Mouse (Mus musculus) midbrain, embryonic 16.5 days (tissue): ENCODE data around the gene Pigl. TPM values are rescaled to one million over a fixed set of nuclear protein-coding genes. Genes with fewer than 3 reads are reported as not detected.
"Not testable (repeated sequence)": the region's sequence is repeated elsewhere in the genome, so short reads cannot be mapped to it uniquely, and the experiment has no call there.

Experiments
- ATAC-seq: fragments of 200-750 bp; cut with Nextera tagmentation; 2 replicates; pipeline ENCODE4 v1.8.0; 2017; ENCODE audit warnings: moderate TSS enrichment
- H3K27ac ChIP-seq: fragments of 300-500 bp; sonication (generic); 2 replicates; pipeline ENCODE4 v1.5.1; 2014; ENCODE audit warnings: mild to moderate bottlenecking, low read length, mixed read lengths
- H3K27me3 ChIP-seq: fragments of 300-500 bp; sonication (generic); 2 replicates; pipeline ENCODE4 v1.6.1; 2014; ENCODE audit warnings: low read depth, low read length, mixed read lengths; ENCODE audit not compliant: control insufficient read depth, insufficient read depth
- H3K36me3 ChIP-seq: fragments of 300-500 bp; sonication (generic); 2 replicates; pipeline ENCODE4 v1.6.1; 2014; ENCODE audit warnings: mild to moderate bottlenecking, low read length, moderate library complexity, mixed read lengths; ENCODE audit not compliant: control insufficient read depth, insufficient read depth
- H3K4me1 ChIP-seq: fragments of 300-500 bp; sonication (generic); 2 replicates; pipeline ENCODE4 v1.6.1; 2014; ENCODE audit warnings: mild to moderate bottlenecking, low read length, mixed read lengths; ENCODE audit not compliant: control insufficient read depth, insufficient read depth
- H3K4me2 ChIP-seq: fragments of 300-500 bp; sonication (generic); 2 replicates; pipeline ENCODE4 v1.6.1; 2014; ENCODE audit warnings: mild to moderate bottlenecking, low read length, mixed read lengths
- H3K4me3 ChIP-seq: fragments of 300-500 bp; sonication (generic); 2 replicates; pipeline ENCODE4 v1.5.1; 2014; ENCODE audit warnings: low read depth, mild to moderate bottlenecking, low read length, moderate library complexity, mixed read lengths
- H3K9ac ChIP-seq: fragments of 300-500 bp; sonication (generic); 2 replicates; pipeline ENCODE4 v1.6.1; 2014; ENCODE audit warnings: low read depth, low read length, mixed read lengths
- H3K9me3 ChIP-seq: fragments of 300-500 bp; sonication (generic); replicated peaks from 2 replicates; pipeline ENCODE4 v1.6.1; 2014; ENCODE audit warnings: mild to moderate bottlenecking, low read length, mixed read lengths; ENCODE audit not compliant: control insufficient read depth, poor library complexity, severe bottlenecking
- WGBS: fragments of 180-500 bp; shearing (Covaris S2); extraction: QIAGEN DNeasy Blood & Tissue Kit; methylation state at CpG from one replicate; pipeline ENCODE4 v1.1.7; 2014; 5-methylcytosine and 5-hydroxymethylcytosine counted together
- polyA plus RNA-seq: library from polyadenylated mRNA; unstranded; fragments of >200 nt; fragmentation: Nextera tagmentation; extraction: Ambion mirVana; gene quantifications from 2 replicates; pipeline ENCODE4 v1.2.1, GENCODE M21; 2015

Pigl gene
- polyA plus RNA-seq, 1 experiment from 2014 or later, result 9.3 TPM

GRCm38 (mm10) chr11:62463225-62463915 lies 5.1 kb downstream of the Pigl start:
- ATAC-seq, result no peak
- Histone ChIP-seq H3K4me3 (no peak overlapping the region), H3K4me2 (no peak overlapping the region), H3K4me1 (peaks cover 6% of the 10 kb centered on the region), H3K9me3 (no peaks in the 10 kb centered on the region), H3K36me3 (no peaks in the 10 kb centered on the region), H3K9ac (no peak overlapping the region), H3K27ac (no peak overlapping the region), H3K27me3 (no peaks in the 10 kb centered on the region)
- 68% methylated on average over 2 of the region's 2 CpGs for WGBS

- no peaks in the 10 kb centered on the region for H3K27me3 ChIP-seq
- no peak for ATAC-seq
- 94% methylated on average over 3 of the region's 3 CpGs for WGBS
These were observed 6.4 kb downstream of the Pigl start for GRCm38 (mm10) chr11:62464696-62465095.

GRCm38 (mm10) chr11:62465849-62466248 lies 7.6 kb downstream of the Pigl start:
- no peak for ATAC-seq
- no peaks in the 10 kb centered on the region for H3K9me3 ChIP-seq
- H3K4me1 ChIP-seq, result no peaks in the 10 kb centered on the region
- 93% methylated on average over 3 of the region's 3 CpGs for WGBS
- H3K9ac ChIP-seq, result no peak overlapping the region
- no peaks in the 10 kb centered on the region for H3K36me3 ChIP-seq
- no peak overlapping the region for H3K4me3 ChIP-seq
- H3K27me3 ChIP-seq, result no peaks in the 10 kb centered on the region
- H3K27ac ChIP-seq, result no peak overlapping the region
- no peak overlapping the region for H3K4me2 ChIP-seq

More at GRCm38 (mm10) chr11:62464696-62465095, 6.4 kb downstream of the Pigl start:
- no peak overlapping the region for H3K4me3 ChIP-seq
- no peak overlapping the region for H3K4me2 ChIP-seq
- H3K9me3 ChIP-seq, result no peaks in the 10 kb centered on the region
- no peak overlapping the region for H3K9ac ChIP-seq
- no peaks in the 10 kb centered on the region for H3K4me1 ChIP-seq
- H3K27ac ChIP-seq, result no peak overlapping the region
- no peaks in the 10 kb centered on the region for H3K36me3 ChIP-seq

GRCm38 (mm10) chr11:62466546-62466945 lies 8.3 kb downstream of the Pigl start:
- Histone ChIP-seq H3K27ac (no peak overlapping the region), H3K4me1 (no peaks in the 10 kb centered on the region), H3K4me2 (no peak overlapping the region), H3K36me3 (no peaks in the 10 kb centered on the region), H3K27me3 (no peaks in the 10 kb centered on the region), H3K4me3 (no peak overlapping the region), H3K9ac (no peak overlapping the region), H3K9me3 (no peaks in the 10 kb centered on the region)
- WGBS, result 92% methylated on average over 3 of the region's 3 CpGs
- ATAC-seq, result no peak

GRCm38 (mm10) chr11:62467289-62467688 lies 9.0 kb downstream of the Pigl start:
- not testable (repeated sequence) for H3K27me3 ChIP-seq, H3K4me3 ChIP-seq, H3K4me1 ChIP-seq, H3K4me2 ChIP-seq, ATAC-seq, H3K36me3 ChIP-seq, H3K27ac ChIP-seq, H3K9me3 ChIP-seq, H3K9ac ChIP-seq

- H3K27ac ChIP-seq, result no peak overlapping the region
These were observed 12.2 kb downstream of the Pigl start for GRCm38 (mm10) chr11:62470451-62470850.

GRCm38 (mm10) chr11:62473516-62473915 lies 15.3 kb downstream of the Pigl start:
- ATAC-seq, result no peak
- no peak overlapping the region for H3K4me3 ChIP-seq
- H3K36me3 ChIP-seq, result no peaks in the 10 kb centered on the region
- no peak overlapping the region for H3K27ac ChIP-seq
- H3K4me2 ChIP-seq, result no peak overlapping the region
- WGBS, result 98% methylated on average over 5 of the region's 5 CpGs
- H3K27me3 ChIP-seq, result no peaks in the 10 kb centered on the region
- no peaks in the 10 kb centered on the region; the same call in 1 of the 2 replicates for H3K4me1 ChIP-seq
- H3K9ac ChIP-seq, result no peak overlapping the region
- no peaks in the 10 kb centered on the region for H3K9me3 ChIP-seq

More at GRCm38 (mm10) chr11:62470451-62470850, 12.2 kb downstream of the Pigl start:
- no peak overlapping the region for H3K4me3 ChIP-seq
- H3K4me2 ChIP-seq, result no peak overlapping the region
- H3K9me3 ChIP-seq, result no peaks in the 10 kb centered on the region
- ATAC-seq, result no peak
- WGBS, result 93% methylated on average over 6 of the region's 6 CpGs
- H3K4me1 ChIP-seq, result no peaks in the 10 kb centered on the region
- H3K9ac ChIP-seq, result no peak overlapping the region
- H3K36me3 ChIP-seq, result no peaks in the 10 kb centered on the region
- no peaks in the 10 kb centered on the region for H3K27me3 ChIP-seq

GRCm38 (mm10) chr11:62476156-62476555 lies 17.9 kb downstream of the Pigl start:
- 91% methylated on average over 4 of the region's 4 CpGs for WGBS
- no peaks in the 10 kb centered on the region; the same call in 1 of the 2 replicates for H3K4me1 ChIP-seq
- H3K9me3 ChIP-seq, result no peaks in the 10 kb centered on the region
- no peak overlapping the region for H3K4me3 ChIP-seq
- no peak overlapping the region for H3K27ac ChIP-seq
- no peak for ATAC-seq
- H3K9ac ChIP-seq, result no peak overlapping the region
- no peaks in the 10 kb centered on the region for H3K36me3 ChIP-seq
- no peak overlapping the region for H3K4me2 ChIP-seq
- H3K27me3 ChIP-seq, result no peaks in the 10 kb centered on the region

GRCm38 (mm10) chr11:62478931-62479330 lies 20.7 kb downstream of the Pigl start:
- H3K36me3 ChIP-seq, result no peaks in the 10 kb centered on the region
- no peaks in the 10 kb centered on the region for H3K27me3 ChIP-seq
- ATAC-seq, result no peak
- H3K4me2 ChIP-seq, result no peak overlapping the region
- H3K9ac ChIP-seq, result no peak overlapping the region
- no peak overlapping the region for H3K4me3 ChIP-seq
- WGBS, result 69% methylated on average over 6 of the region's 6 CpGs
- no peak overlapping the region for H3K27ac ChIP-seq
- H3K4me1 ChIP-seq, result no peaks in the 10 kb centered on the region; the same call in 1 of the 2 replicates
- no peaks in the 10 kb centered on the region for H3K9me3 ChIP-seq
